Mouse (Mus musculus) effector memory CD4-positive, alpha-beta T cell, adult 7 months (primary cell): ENCODE data around the gene Eppin. TPM values are rescaled to one million over a fixed set of nuclear protein-coding genes. Genes with fewer than 3 reads are reported as not detected.

Experiments
- polyA plus RNA-seq: library from polyadenylated mRNA; unstranded; fragments of 100-300 nt; shearing (Covaris generic); gene quantifications from one replicate; pipeline ENCODE4 v1.2.1, GENCODE M21; 2017

Eppin gene
- not detected for polyA plus RNA-seq

GRCm38 (mm10) chr2:164593494-164593893 is at the start of gene Eppin:
TSS of gene Eppin (minus strand) at chr2:164593594.

GRCm38 (mm10) chr2:164638696-164639095 is 45.3 kb upstream of the Eppin start, which contains the start of gene Wfdc16:
TSS of gene Wfdc16 (minus strand) at chr2:164638796.

GRCm38 (mm10) chr2:164613471-164613870 is 20.1 kb upstream of the Eppin start, which contains the start of the genes Wfdc6b and Wfdc8:
TSS of gene Wfdc6b (plus strand) at chr2:164613522.
TSS of gene Wfdc8 (minus strand) at chr2:164613626.

GRCm38 (mm10) chr2:164585025-164585725 is 8.2 kb downstream of the Eppin start, which contains the start of gene Wfdc6a:
TSS of gene Wfdc6a (minus strand) at chr2:164585447.

GRCm38 (mm10) chr2:164573359-164573758 is 20.0 kb downstream of the Eppin start, which contains the start of gene Spint3:
TSS of gene Spint3 (minus strand) at chr2:164573459.

GRCm38 (mm10) chr2:164562391-164563188 is 30.8 kb downstream of the Eppin start, which contains the start of gene Wfdc2:
TSS of gene Wfdc2 (plus strand) at chr2:164562413.

Other genes with a start within 250 kb of the Eppin start
- 12.2 TPM for gene Slpi, start 204.5 kb downstream of the Eppin start, polyA plus RNA-seq
- gene Rbpjl, start 190.5 kb downstream of the Eppin start, polyA plus RNA-seq, result 0.71 TPM
- 0.69 TPM for gene Matn4, start 188.4 kb downstream of the Eppin start, polyA plus RNA-seq
- 0.63 TPM for gene Sdc4, start 149.7 kb downstream of the Eppin start, polyA plus RNA-seq
- gene Sys1, start 136.6 kb downstream of the Eppin start, polyA plus RNA-seq, result 86.9 TPM
- 11.7 TPM for gene Gm20458, start 132.6 kb downstream of the Eppin start, polyA plus RNA-seq
- gene Trp53tg5, start 119.9 kb downstream of the Eppin start, polyA plus RNA-seq, result 0.41 TPM
- gene Dbndd2, start 107.5 kb downstream of the Eppin start, polyA plus RNA-seq, result 1.6 TPM
- 12.8 TPM for gene Pigt, start 96.1 kb downstream of the Eppin start, polyA plus RNA-seq
- gene Wfdc2, start 31.2 kb downstream of the Eppin start, polyA plus RNA-seq, result not detected
- gene Spint3, start 20.1 kb downstream of the Eppin start, polyA plus RNA-seq, result not detected
- 0.49 TPM for gene Wfdc6a, start 8.1 kb downstream of the Eppin start, polyA plus RNA-seq
- not detected for gene Wfdc6b, start 19.9 kb upstream of the Eppin start, polyA plus RNA-seq
- gene Wfdc8, start 20.0 kb upstream of the Eppin start, polyA plus RNA-seq, result not detected
- not detected for gene Wfdc16, start 45.2 kb upstream of the Eppin start, polyA plus RNA-seq
- gene Wfdc10, start 62.5 kb upstream of the Eppin start, polyA plus RNA-seq, result not detected
- gene Wfdc9, start 63.0 kb upstream of the Eppin start, polyA plus RNA-seq, result not detected
- not detected for gene Wfdc11, start 80.5 kb upstream of the Eppin start, polyA plus RNA-seq
- 1.3 TPM for gene Wfdc13, start 91.5 kb upstream of the Eppin start, polyA plus RNA-seq
- gene Spint4, start 104.9 kb upstream of the Eppin start, polyA plus RNA-seq, result not detected
- gene Spint5, start 121.7 kb upstream of the Eppin start, polyA plus RNA-seq, result not detected
- gene Wfdc3, start 152.3 kb upstream of the Eppin start, polyA plus RNA-seq, result 0.34 TPM
- gene Dnttip1, start 152.4 kb upstream of the Eppin start, polyA plus RNA-seq, result 49.6 TPM
- 0.96 TPM for gene Ube2c, start 176.3 kb upstream of the Eppin start, polyA plus RNA-seq
- not detected for gene Tnnc2, start 186.4 kb upstream of the Eppin start, polyA plus RNA-seq
- gene Snx21, start 192.2 kb upstream of the Eppin start, polyA plus RNA-seq, result 5.0 TPM
- gene Acot8, start 211.3 kb upstream of the Eppin start, polyA plus RNA-seq, result 26.4 TPM
- gene Zswim3, start 211.5 kb upstream of the Eppin start, polyA plus RNA-seq, result 3.5 TPM
- 15.3 TPM for gene Zswim1, start 229.1 kb upstream of the Eppin start, polyA plus RNA-seq
- gene Spata25, start 234.9 kb upstream of the Eppin start, polyA plus RNA-seq, result not detected
- gene Ctsa, start 239.3 kb upstream of the Eppin start, polyA plus RNA-seq, result 161 TPM
- 1.0 TPM for gene Neurl2, start 239.9 kb upstream of the Eppin start, polyA plus RNA-seq